Mouse (Mus musculus): ENCODE measurements around the gene Sp1.

The Sp1 gene

GRCm38 (mm10) chr15:102473246-102473645 lies 67.3 kb downstream of the Sp1 start:
- no peak for DNase-seq (ENCODE audit: low read depth, low spot score)

GRCm38 (mm10) chr15:102474520-102474919 lies 68.6 kb downstream of the Sp1 start:
- no peak for DNase-seq (ENCODE audit: low read depth, low spot score)

- no peak for DNase-seq (ENCODE audit: low read depth, low spot score)
Measured at GRCm38 (mm10) chr15:102483136-102483535, 77.2 kb downstream of the Sp1 start.

DNA sequence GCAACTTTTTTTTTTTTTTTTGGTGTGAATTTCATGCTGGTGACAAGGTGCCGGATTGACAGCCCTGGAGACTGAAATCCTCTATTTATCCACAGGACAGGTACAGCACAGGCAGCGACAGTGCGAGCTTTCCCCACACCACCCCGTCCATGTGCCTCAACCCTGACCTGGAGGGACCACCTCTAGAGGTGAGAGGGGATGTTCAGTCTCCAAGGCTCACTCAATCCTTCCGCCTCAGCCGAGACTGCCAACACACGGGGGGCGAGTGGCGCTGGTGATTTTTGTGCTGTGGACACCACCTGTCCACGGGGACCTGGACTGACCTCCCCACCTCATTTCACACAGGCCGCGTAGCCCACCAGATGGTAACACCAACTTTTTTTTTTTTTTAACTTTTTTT lies 79.9 kb downstream of the Sp1 start:
- no peak for DNase-seq (ENCODE audit: low read depth, low spot score)

Data from c-Kit-negative CD71-positive TER-119-positive erythroid progenitor cells, embryonic 14.5 days (primary cell).